Mouse (Mus musculus): ENCODE data around the gene Dnajb13. TPM values are rescaled to one million over a fixed set of nuclear protein-coding genes. Genes with fewer than 3 reads are reported as not detected.

The Dnajb13 gene
- polyA plus RNA-seq, 1 experiment from 2014 or later = 4.9 TPM

GRCm38 (mm10) chr7:100536804-100537518 is 22.2 kb upstream of the Dnajb13 start, which contains the start of gene Coa4:
Gene Coa4, plus strand, starts transcription at chr7:100537071.
- Histone ChIP-seq H3K4me2 (peak within 1 kb of the TSS; percentile 60), H3K4me3 (peak within 1 kb of the TSS; percentile 58), H3K27ac (peak within 1 kb of the TSS; percentile 88), H3K9ac (peak within 1 kb of the TSS; percentile 65), H3K27me3 (replicated peaks) (no peaks in the 10 kb centered on the region), H3K9me3 (no peaks in the 10 kb centered on the region), H3K36me3 (replicated peaks) (peaks cover 11% of the 10 kb centered on the region), H3K4me1 (peaks cover 9% of the 10 kb centered on the region)
- peak; percentile 100 for ATAC-seq (replicated peaks)
- under 1% methylated on average over 33 of the region's 33 CpGs for WGBS

DNA sequence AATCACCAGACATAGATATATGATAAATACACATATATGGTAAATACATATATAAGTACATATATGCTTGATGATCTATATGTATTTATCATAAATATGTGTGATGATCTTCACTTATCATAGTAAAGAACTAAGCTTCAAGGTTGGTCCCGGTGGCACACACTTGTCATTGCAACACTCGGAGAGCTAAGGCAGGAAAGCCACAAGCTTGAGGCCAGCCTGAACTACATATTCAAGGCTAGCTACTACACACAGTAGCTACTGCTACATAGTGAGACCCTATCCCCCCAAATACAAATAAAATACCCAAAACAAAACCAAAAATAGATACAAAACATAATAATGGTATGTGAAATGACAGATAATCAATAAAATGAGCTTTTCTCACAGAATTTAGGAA is 21.1 kb upstream of the Dnajb13 start:
- Histone ChIP-seq H3K9me3 (no peaks in the 10 kb centered on the region), H3K27me3 (replicated peaks) (no peaks in the 10 kb centered on the region)

DNA sequence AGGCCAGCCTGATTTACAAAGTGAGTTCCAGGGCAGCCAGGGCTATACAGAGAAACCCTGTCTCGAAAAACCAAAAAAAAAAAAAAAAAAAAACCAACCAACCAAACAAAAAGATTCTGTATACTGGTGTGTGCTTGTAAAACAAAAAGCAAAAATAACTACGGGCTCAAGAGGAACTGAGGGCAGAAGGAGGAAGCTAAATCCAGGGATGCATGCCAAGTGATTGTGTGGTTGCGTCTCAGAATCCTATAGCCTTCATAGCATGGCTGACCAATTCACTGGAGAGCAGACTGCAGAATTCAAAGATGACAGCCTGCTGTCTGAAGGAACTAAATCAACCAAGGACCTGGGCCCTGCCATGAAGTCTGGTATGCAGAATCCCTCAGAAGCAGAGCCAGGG is 19.5 kb upstream of the Dnajb13 start:
- Histone ChIP-seq H3K4me3 (no peak overlapping the region), H3K4me2 (no peak overlapping the region), H3K27ac (no peak overlapping the region), H3K36me3 (replicated peaks) (peaks cover 3% of the 10 kb centered on the region), H3K9me3 (no peaks in the 10 kb centered on the region), H3K4me1 (peaks cover 9% of the 10 kb centered on the region), H3K9ac (no peak overlapping the region), H3K27me3 (replicated peaks) (no peaks in the 10 kb centered on the region)
- ATAC-seq (replicated peaks) = no peak
- 84% methylated on average over 3 of the region's 3 CpGs for WGBS

More for the DNA sequence above, 21.1 kb upstream of the Dnajb13 start:
- Histone ChIP-seq H3K4me2 (0 out of 2 replicates have a peak overlapping the region, but pooled peaks have one; percentile 60), H3K4me3 (peak overlapping the region; percentile 58; the same call in 1 of the 2 replicates), H3K27ac (no peak overlapping the region), H3K9ac (no peak overlapping the region), H3K4me1 (peaks cover 9% of the 10 kb centered on the region), H3K36me3 (replicated peaks) (peaks cover 11% of the 10 kb centered on the region)
- 93% methylated on average over 2 of the region's 2 CpGs for WGBS
- ATAC-seq (replicated peaks) = no peak

GRCm38 (mm10) chr7:100533503-100533902 is 18.7 kb upstream of the Dnajb13 start:
- WGBS = 82% methylated on average over 2 of the region's 2 CpGs
- ATAC-seq (replicated peaks) = no peak
- H3K27me3 ChIP-seq (replicated peaks) = no peaks in the 10 kb centered on the region
- no peak overlapping the region for H3K4me3 ChIP-seq
- H3K27ac ChIP-seq = no peak overlapping the region
- H3K4me2 ChIP-seq = no peak overlapping the region
- H3K9me3 ChIP-seq = no peaks in the 10 kb centered on the region
- no peak overlapping the region for H3K9ac ChIP-seq
- H3K36me3 ChIP-seq (replicated peaks) = no peaks in the 10 kb centered on the region
- H3K4me1 ChIP-seq = peaks cover 9% of the 10 kb centered on the region

- Histone ChIP-seq H3K9me3 (no peaks in the 10 kb centered on the region), H3K36me3 (replicated peaks) (no peaks in the 10 kb centered on the region), H3K27me3 (replicated peaks) (no peaks in the 10 kb centered on the region), H3K4me3 (no peak overlapping the region), H3K9ac (no peak overlapping the region), H3K27ac (no peak overlapping the region), H3K4me2 (no peak overlapping the region), H3K4me1 (no peaks in the 10 kb centered on the region)
- ATAC-seq (replicated peaks) = no peak
- 93% methylated on average over 5 of the region's 5 CpGs for WGBS
Observed at GRCm38 (mm10) chr7:100530766-100531165, 16.0 kb upstream of the Dnajb13 start.

GRCm38 (mm10) chr7:100524669-100525068 is 9.9 kb upstream of the Dnajb13 start:
- H3K36me3 ChIP-seq (replicated peaks) = no peaks in the 10 kb centered on the region
- H3K4me2 ChIP-seq = no peak overlapping the region
- H3K27me3 ChIP-seq (replicated peaks) = no peaks in the 10 kb centered on the region
- no peak for ATAC-seq (replicated peaks)
- H3K9ac ChIP-seq = no peak overlapping the region
- H3K27ac ChIP-seq = no peak overlapping the region
- 75% methylated on average over 8 of the region's 8 CpGs for WGBS
- no peaks in the 10 kb centered on the region for H3K9me3 ChIP-seq
- H3K4me1 ChIP-seq = no peaks in the 10 kb centered on the region
- H3K4me3 ChIP-seq = no peak overlapping the region

GRCm38 (mm10) chr7:100522222-100522621 is 7.5 kb upstream of the Dnajb13 start:
- Histone ChIP-seq H3K9me3 (no peaks in the 10 kb centered on the region), H3K4me2 (no peak overlapping the region), H3K4me1 (no peaks in the 10 kb centered on the region), H3K27me3 (replicated peaks) (no peaks in the 10 kb centered on the region), H3K27ac (no peak overlapping the region), H3K9ac (no peak overlapping the region), H3K36me3 (replicated peaks) (no peaks in the 10 kb centered on the region), H3K4me3 (no peak overlapping the region)
- ATAC-seq (replicated peaks) = no peak
- WGBS = 75% methylated on average over 3 of the region's 3 CpGs

GRCm38 (mm10) chr7:100520663-100521285 is 6.0 kb upstream of the Dnajb13 start:
- Histone ChIP-seq H3K27me3 (replicated peaks) (no peaks in the 10 kb centered on the region), H3K36me3 (replicated peaks) (no peaks in the 10 kb centered on the region), H3K4me1 (no peaks in the 10 kb centered on the region), H3K9ac (no peak overlapping the region), H3K4me2 (no peak overlapping the region), H3K4me3 (no peak overlapping the region), H3K9me3 (no peaks in the 10 kb centered on the region), H3K27ac (no peak overlapping the region)
- ATAC-seq (replicated peaks) = peak; percentile 66; the same call in 1 of the 2 replicates
- WGBS = 24% methylated on average over 10 of the region's 10 CpGs

GRCm38 (mm10) chr7:100520204-100520603 is 5.4 kb upstream of the Dnajb13 start:
- no peak overlapping the region for H3K9ac ChIP-seq
- 70% methylated on average over 7 of the region's 7 CpGs for WGBS
- no peaks in the 10 kb centered on the region for H3K27me3 ChIP-seq (replicated peaks)
- no peak overlapping the region for H3K4me2 ChIP-seq
- no peak for ATAC-seq (replicated peaks)
- no peaks in the 10 kb centered on the region for H3K9me3 ChIP-seq
- no peaks in the 10 kb centered on the region for H3K4me1 ChIP-seq
- no peaks in the 10 kb centered on the region for H3K36me3 ChIP-seq (replicated peaks)
- no peak overlapping the region for H3K4me3 ChIP-seq
- H3K27ac ChIP-seq = no peak overlapping the region

DNA sequence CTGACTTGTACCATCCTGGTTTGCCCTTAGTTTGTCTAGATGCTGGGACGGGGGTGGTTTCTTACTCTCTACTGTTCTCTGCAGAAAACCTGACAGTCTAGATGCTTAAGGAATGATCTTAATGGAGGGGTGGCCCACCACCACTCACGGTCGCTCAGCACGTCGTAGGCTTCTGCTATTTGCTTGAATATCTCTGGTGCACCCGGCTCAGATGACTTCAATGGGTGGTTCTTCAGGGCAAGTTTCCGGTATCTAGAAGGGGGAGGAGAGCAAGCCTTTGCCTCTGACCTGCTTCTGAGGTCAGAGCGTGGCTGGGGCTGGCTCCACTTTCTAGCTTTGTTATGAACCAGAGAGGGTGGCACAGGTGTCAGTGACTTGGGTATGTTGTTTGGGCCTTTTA is 3.2 kb downstream of the Dnajb13 start:
- H3K27me3 ChIP-seq (replicated peaks) = no peaks in the 10 kb centered on the region
- H3K4me2 ChIP-seq = no peak overlapping the region
- H3K9ac ChIP-seq = no peak overlapping the region
- no peaks in the 10 kb centered on the region for H3K9me3 ChIP-seq
- no peaks in the 10 kb centered on the region for H3K36me3 ChIP-seq (replicated peaks)
- no peak for ATAC-seq (replicated peaks)
- 0 out of 2 replicates have a peak, but pooled peaks cover 3% of the 10 kb centered on the region for H3K4me1 ChIP-seq
- no peak overlapping the region for H3K27ac ChIP-seq
- 89% methylated on average over 8 of the region's 8 CpGs for WGBS
- no peak overlapping the region for H3K4me3 ChIP-seq

DNA sequence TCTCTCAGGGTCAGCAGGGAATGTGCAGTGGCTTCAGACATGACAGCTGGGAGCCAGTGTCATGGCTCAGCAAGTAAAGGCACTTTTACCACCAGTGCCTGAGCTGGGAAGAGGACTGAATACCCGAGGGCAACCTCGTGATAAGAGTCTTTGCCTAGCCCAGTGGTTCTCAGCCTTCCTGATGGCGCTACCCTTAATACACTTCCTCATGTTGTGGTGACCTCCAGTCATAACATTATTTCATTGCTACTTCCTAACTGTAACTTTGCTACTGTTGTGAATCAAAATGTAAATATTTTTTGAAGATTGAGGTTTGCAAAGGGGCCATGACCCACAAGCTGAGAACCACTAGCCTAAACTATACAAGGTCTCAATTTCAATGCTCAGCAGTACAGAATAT is 6.1 kb downstream of the Dnajb13 start:
- 75% methylated on average over 3 of the region's 3 CpGs for WGBS
- no peak for ATAC-seq (replicated peaks)

GRCm38 (mm10) chr7:100506494-100506893 is 8.3 kb downstream of the Dnajb13 start:
- H3K9ac ChIP-seq = no peak overlapping the region
- WGBS = 81% methylated on average over 4 of the region's 4 CpGs
- no peak overlapping the region for H3K4me2 ChIP-seq
- no peak overlapping the region for H3K27ac ChIP-seq
- no peak overlapping the region for H3K4me3 ChIP-seq
- no peak for ATAC-seq (replicated peaks)
- no peaks in the 10 kb centered on the region for H3K9me3 ChIP-seq
- no peaks in the 10 kb centered on the region for H3K36me3 ChIP-seq (replicated peaks)
- H3K4me1 ChIP-seq = no peaks in the 10 kb centered on the region
- H3K27me3 ChIP-seq (replicated peaks) = no peaks in the 10 kb centered on the region

More for the DNA sequence above, 6.1 kb downstream of the Dnajb13 start:
- Histone ChIP-seq H3K4me1 (no peaks in the 10 kb centered on the region), H3K9me3 (no peaks in the 10 kb centered on the region), H3K36me3 (replicated peaks) (no peaks in the 10 kb centered on the region), H3K4me3 (no peak overlapping the region), H3K27me3 (replicated peaks) (no peaks in the 10 kb centered on the region), H3K27ac (no peak overlapping the region), H3K9ac (no peak overlapping the region), H3K4me2 (no peak overlapping the region)
